Mouse (Mus musculus) heart, postnatal 0 days (tissue): Measurements from ENCODE around the gene Tgm2.

Experiments
- CTCF ChIP-seq: IDR thresholded peaks from 2 replicates; pipeline ENCODE4 v1.5.1; 2016; ENCODE audit warnings: antibody characterized with exemption, control low read depth, low read depth
- EP300 ChIP-seq: IDR thresholded peaks from 2 replicates; pipeline ENCODE4 v1.6.1; 2016; ENCODE audit warnings: antibody characterized with exemption, low read depth

DNA sequence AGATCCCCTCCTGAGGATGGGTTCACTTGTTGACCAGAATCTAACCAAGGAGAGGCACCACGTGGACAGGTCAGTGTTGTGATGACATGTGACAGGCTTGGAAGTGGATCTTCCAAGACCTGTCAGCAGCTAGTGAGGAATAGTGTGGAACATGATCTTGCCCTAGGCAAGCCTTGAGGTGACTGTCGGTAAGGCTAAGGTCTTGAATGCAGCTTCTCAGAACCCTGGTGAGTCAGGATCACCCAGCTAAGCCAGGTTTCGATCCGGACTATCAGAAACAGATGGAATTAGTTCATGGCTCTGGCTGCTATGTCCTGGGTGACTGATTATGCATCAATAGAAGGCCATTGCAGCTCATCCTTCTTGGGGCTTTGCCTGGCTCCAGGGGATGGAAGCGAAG lies 47.5 kb downstream of the Tgm2 start:
- TF ChIP-seq CTCF, result no peak
- TF ChIP-seq EP300, result no peak
